Mouse (Mus musculus): ENCODE results near the gene Wasf3. TPM values are rescaled to one million over a fixed set of nuclear protein-coding genes. Genes with fewer than 3 reads are reported as not detected.

Gene Wasf3
- polyA plus RNA-seq, 1 experiment from 2014 or later: 22.2 TPM

DNA sequence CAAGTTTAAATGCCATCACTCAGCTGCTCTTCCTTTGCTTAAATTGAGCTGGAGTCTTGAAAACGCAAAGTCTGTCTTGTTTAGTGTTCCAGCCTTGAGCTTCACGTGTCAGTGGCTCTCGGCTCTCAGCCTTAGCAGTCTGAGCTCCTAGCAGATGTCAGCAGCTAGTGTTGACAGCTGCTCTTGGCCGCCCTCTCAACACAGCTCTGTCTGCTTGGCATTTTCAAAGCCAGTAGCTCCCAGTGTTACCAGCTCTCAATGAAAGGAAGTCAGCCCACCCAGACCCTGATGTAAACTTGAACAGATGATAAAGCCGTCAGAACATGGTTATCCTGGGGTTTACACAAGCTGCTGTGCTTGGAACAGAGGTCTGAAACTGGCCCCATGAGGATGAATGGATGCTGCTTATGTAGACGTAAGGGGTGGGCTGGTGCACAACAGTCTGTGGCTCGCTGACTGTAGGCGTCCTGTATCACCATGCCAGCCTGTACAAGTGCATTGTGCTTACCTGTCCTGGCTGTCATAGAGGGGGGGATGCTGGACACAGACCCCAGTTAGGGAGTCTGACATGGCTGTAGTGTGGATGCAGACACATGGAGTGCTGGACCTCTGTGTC is 40.0 kb downstream of the Wasf3 start:
- H3K4me2 ChIP-seq: no peak overlapping the region
- peaks cover 14% of the 10 kb centered on the region for H3K4me1 ChIP-seq
- H3K36me3 ChIP-seq: 0 out of 2 replicates have a peak, but pooled peaks cover 4% of the 10 kb centered on the region
- peak; percentile 64; the same call in 1 of the 2 replicates for ATAC-seq (ENCODE audit: low FRiP score)
- H3K4me3 ChIP-seq (replicated peaks): no peak overlapping the region
- peak overlapping the region; percentile 13; the same call in 1 of the 2 replicates for H3K27ac ChIP-seq (replicated peaks)
- H3K9me3 ChIP-seq (replicated peaks): no peaks in the 10 kb centered on the region
- H3K27me3 ChIP-seq (replicated peaks): no peaks in the 10 kb centered on the region
- WGBS: 62% methylated on average over 8 of the region's 8 CpGs
- H3K9ac ChIP-seq (replicated peaks): no peak overlapping the region

GRCm38 (mm10) chr5:146425656-146426055 is 40.9 kb downstream of the Wasf3 start:
- peaks cover 14% of the 10 kb centered on the region for H3K4me1 ChIP-seq
- no peak for ATAC-seq (ENCODE audit: low FRiP score)
- 86% methylated on average over 4 of the region's 4 CpGs for WGBS
- no peaks in the 10 kb centered on the region for H3K27me3 ChIP-seq (replicated peaks)
- no peak overlapping the region for H3K4me3 ChIP-seq (replicated peaks)
- 0 out of 2 replicates have a peak, but pooled peaks cover 7% of the 10 kb centered on the region for H3K36me3 ChIP-seq
- H3K9ac ChIP-seq (replicated peaks): no peak overlapping the region
- no peak overlapping the region for H3K27ac ChIP-seq (replicated peaks)
- H3K4me2 ChIP-seq: no peak overlapping the region
- H3K9me3 ChIP-seq (replicated peaks): no peaks in the 10 kb centered on the region

DNA sequence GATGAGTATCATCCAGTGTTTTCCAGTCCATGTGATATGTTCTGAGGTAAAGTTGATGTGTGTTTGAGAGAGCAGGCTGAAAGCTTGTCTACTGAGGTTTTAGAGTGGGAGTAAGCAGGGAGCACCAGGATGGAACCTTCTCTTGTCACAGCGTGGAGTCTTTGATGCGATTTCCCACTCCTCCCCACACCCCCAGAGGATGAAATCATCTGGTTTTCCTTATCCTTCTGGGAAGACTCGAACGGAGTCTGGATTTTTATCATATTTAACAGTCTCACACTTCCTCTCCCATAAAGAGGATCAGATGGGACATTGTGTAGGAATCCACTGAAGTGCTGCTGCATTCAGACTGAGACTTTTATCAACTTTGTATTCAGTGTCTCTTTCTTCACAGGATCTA is 43.3 kb downstream of the Wasf3 start:
- H3K9me3 ChIP-seq (replicated peaks): no peaks in the 10 kb centered on the region
- WGBS: 87% methylated on average over 4 of the region's 4 CpGs
- H3K4me3 ChIP-seq (replicated peaks): no peak overlapping the region
- no peak overlapping the region for H3K9ac ChIP-seq (replicated peaks)
- peaks cover 14% of the 10 kb centered on the region for H3K4me1 ChIP-seq
- ATAC-seq (ENCODE audit: low FRiP score): no peak
- 0 out of 2 replicates have a peak, but pooled peaks cover 7% of the 10 kb centered on the region for H3K36me3 ChIP-seq
- no peak overlapping the region for H3K27ac ChIP-seq (replicated peaks)
- H3K27me3 ChIP-seq (replicated peaks): no peaks in the 10 kb centered on the region
- no peak overlapping the region for H3K4me2 ChIP-seq

- 86% methylated on average over 3 of the region's 3 CpGs for WGBS
- H3K9me3 ChIP-seq (replicated peaks): no peaks in the 10 kb centered on the region
- peaks cover 8% of the 10 kb centered on the region; the same call in 1 of the 2 replicates for H3K36me3 ChIP-seq
- H3K27me3 ChIP-seq (replicated peaks): no peaks in the 10 kb centered on the region
- peaks cover under 1% of the 10 kb centered on the region; the same call in 1 of the 2 replicates for H3K4me1 ChIP-seq
- no peak for ATAC-seq (ENCODE audit: low FRiP score)
- no peak overlapping the region for H3K27ac ChIP-seq (replicated peaks)
- no peak overlapping the region for H3K4me3 ChIP-seq (replicated peaks)
- H3K9ac ChIP-seq (replicated peaks): no peak overlapping the region
- no peak overlapping the region for H3K4me2 ChIP-seq
These were observed 47.0 kb downstream of the Wasf3 start for GRCm38 (mm10) chr5:146431821-146432220.

GRCm38 (mm10) chr5:146432476-146432875 is 47.7 kb downstream of the Wasf3 start:
- H3K36me3 ChIP-seq: peaks cover 13% of the 10 kb centered on the region; the same call in 1 of the 2 replicates
- no peak overlapping the region for H3K4me3 ChIP-seq (replicated peaks)
- WGBS: 91% methylated on average over 6 of the region's 6 CpGs
- no peaks in the 10 kb centered on the region for H3K9me3 ChIP-seq (replicated peaks)
- ATAC-seq (ENCODE audit: low FRiP score): no peak
- no peak overlapping the region for H3K9ac ChIP-seq (replicated peaks)
- H3K27me3 ChIP-seq (replicated peaks): no peaks in the 10 kb centered on the region
- H3K27ac ChIP-seq (replicated peaks): no peak overlapping the region
- no peak overlapping the region for H3K4me2 ChIP-seq
- no peaks in the 10 kb centered on the region for H3K4me1 ChIP-seq

DNA sequence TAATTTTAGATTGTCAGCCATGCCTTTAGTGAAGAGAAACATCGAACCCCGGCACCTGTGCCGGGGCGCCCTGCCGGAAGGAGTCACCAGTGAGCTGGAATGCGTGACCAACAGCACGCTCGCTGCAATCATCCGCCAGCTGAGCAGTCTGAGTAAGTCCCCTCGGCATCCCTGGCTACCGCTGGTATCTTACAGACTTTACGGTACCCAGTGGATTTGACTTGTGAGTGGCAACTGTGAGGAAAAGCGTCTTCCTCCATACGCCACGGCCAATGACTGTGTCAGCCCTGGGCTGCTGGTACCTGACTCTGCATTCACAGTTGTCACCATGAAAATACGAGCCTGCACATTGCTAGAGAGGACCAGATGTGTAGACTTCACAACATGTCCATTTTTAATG is 50.5 kb downstream of the Wasf3 start:
- no peaks in the 10 kb centered on the region for H3K27me3 ChIP-seq (replicated peaks)
- H3K36me3 ChIP-seq: peaks cover 25% of the 10 kb centered on the region
- no peaks in the 10 kb centered on the region for H3K4me1 ChIP-seq
- ATAC-seq (ENCODE audit: low FRiP score): no peak
- no peak overlapping the region for H3K4me3 ChIP-seq (replicated peaks)
- no peak overlapping the region for H3K27ac ChIP-seq (replicated peaks)
- H3K4me2 ChIP-seq: no peak overlapping the region
- no peak overlapping the region for H3K9ac ChIP-seq (replicated peaks)
- 78% methylated on average over 16 of the region's 16 CpGs for WGBS
- H3K9me3 ChIP-seq (replicated peaks): no peaks in the 10 kb centered on the region

GRCm38 (mm10) chr5:146436796-146437195 is 52.0 kb downstream of the Wasf3 start:
- no peak for ATAC-seq (ENCODE audit: low FRiP score)
- Histone ChIP-seq H3K4me3 (replicated peaks) (no peak overlapping the region), H3K4me2 (no peak overlapping the region), H3K27me3 (replicated peaks) (no peaks in the 10 kb centered on the region), H3K9me3 (replicated peaks) (no peaks in the 10 kb centered on the region), H3K27ac (replicated peaks) (no peak overlapping the region), H3K36me3 (peaks cover 32% of the 10 kb centered on the region), H3K9ac (replicated peaks) (no peak overlapping the region), H3K4me1 (no peaks in the 10 kb centered on the region)
- WGBS: 93% methylated on average over 11 of the region's 11 CpGs

DNA sequence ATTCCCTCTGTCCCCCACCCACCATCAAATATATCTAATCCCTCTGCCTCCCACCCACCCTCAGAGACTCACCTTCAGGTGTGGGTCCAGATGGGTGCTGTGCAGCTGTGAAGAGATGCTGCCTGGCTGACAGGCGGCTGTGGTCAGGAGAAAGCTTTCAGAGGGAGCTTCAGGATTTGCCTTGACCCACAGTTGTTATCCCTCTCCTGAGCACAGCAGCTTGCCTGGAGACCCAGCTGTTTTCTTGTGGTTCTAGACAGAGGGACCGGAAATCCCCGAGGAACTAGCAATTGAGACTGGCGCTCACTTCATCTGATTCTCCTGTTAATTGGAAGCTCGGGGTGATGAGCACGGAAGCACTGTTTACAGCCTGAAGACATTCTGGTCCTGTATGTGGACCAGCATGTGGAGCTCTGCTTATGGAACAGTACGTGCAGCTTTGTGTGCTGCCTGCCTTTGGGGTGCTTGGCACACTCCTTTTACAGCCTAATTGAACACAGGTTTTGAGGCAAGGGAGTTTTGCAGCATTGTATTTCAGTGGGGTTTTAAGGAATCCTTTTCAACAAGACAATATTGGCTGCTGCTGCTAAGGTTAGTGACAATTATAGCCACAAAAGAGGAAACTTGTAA is 54.5 kb downstream of the Wasf3 start:
- Histone ChIP-seq H3K36me3 (peaks cover 37% of the 10 kb centered on the region), H3K9me3 (replicated peaks) (no peaks in the 10 kb centered on the region)
- no peak for ATAC-seq (ENCODE audit: low FRiP score)

GRCm38 (mm10) chr5:146440273-146440672 is 55.5 kb downstream of the Wasf3 start:
- no peak overlapping the region for H3K27ac ChIP-seq (replicated peaks)
- peaks cover 37% of the 10 kb centered on the region for H3K36me3 ChIP-seq
- no peak overlapping the region for H3K4me3 ChIP-seq (replicated peaks)
- WGBS: 95% methylated on average over 5 of the region's 5 CpGs
- no peaks in the 10 kb centered on the region for H3K9me3 ChIP-seq (replicated peaks)
- no peaks in the 10 kb centered on the region for H3K4me1 ChIP-seq
- H3K4me2 ChIP-seq: no peak overlapping the region
- no peak overlapping the region for H3K9ac ChIP-seq (replicated peaks)
- ATAC-seq (ENCODE audit: low FRiP score): no peak
- no peaks in the 10 kb centered on the region for H3K27me3 ChIP-seq (replicated peaks)

More for the DNA sequence above, 54.5 kb downstream of the Wasf3 start:
- no peak overlapping the region for H3K9ac ChIP-seq (replicated peaks)
- no peak overlapping the region for H3K4me3 ChIP-seq (replicated peaks)
- no peak overlapping the region for H3K4me2 ChIP-seq
- 90% methylated on average over 7 of the region's 7 CpGs for WGBS
- H3K27me3 ChIP-seq (replicated peaks): no peaks in the 10 kb centered on the region
- no peak overlapping the region for H3K27ac ChIP-seq (replicated peaks)
- no peaks in the 10 kb centered on the region for H3K4me1 ChIP-seq

DNA sequence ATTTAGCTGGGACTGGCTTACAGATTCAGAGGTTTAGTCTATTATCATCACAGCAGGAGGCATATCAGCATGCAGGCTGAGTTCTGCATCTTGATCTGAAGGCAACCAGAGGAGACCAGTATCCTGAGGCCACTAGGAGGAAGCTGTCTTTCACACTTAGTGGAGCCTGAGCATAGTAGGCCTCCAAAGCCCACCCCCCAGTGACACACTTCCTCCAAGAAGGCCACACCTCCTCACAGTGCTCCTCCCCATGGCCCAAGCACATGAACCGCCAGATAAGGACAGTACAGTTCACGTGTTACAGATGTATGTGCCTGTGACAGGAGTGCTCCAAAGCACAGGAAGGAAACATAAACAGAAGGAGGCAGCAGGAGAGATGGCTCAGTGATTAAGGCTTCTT is 58.0 kb downstream of the Wasf3 start:
- no peaks in the 10 kb centered on the region for H3K4me1 ChIP-seq
- H3K36me3 ChIP-seq: peaks cover 33% of the 10 kb centered on the region
- H3K9ac ChIP-seq (replicated peaks): no peak overlapping the region
- H3K9me3 ChIP-seq (replicated peaks): no peaks in the 10 kb centered on the region
- H3K27me3 ChIP-seq (replicated peaks): no peaks in the 10 kb centered on the region
- no peak overlapping the region for H3K4me2 ChIP-seq
- H3K4me3 ChIP-seq (replicated peaks): no peak overlapping the region
- no peak overlapping the region for H3K27ac ChIP-seq (replicated peaks)
- WGBS: 85% methylated on average over 2 of the region's 2 CpGs
- ATAC-seq (ENCODE audit: low FRiP score): no peak

DNA sequence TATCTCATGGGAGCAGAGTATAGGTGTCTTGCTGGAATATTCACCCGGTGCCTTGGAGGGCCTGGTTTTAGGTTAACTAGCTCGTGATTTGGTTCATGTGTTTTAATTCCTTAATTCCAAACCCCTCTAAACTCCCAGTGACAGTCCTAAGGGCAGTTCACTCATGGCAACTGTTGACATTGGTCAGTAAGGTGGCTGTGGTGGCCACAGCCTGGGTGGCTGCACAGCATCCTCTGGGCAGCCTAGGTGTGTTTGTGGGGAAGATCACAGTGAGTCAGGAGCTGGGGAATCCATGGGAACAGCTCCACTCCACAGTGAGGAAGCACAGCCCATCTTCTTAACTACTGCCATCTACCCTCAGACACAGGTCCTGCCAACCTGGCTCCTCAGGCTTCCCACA is 61.8 kb downstream of the Wasf3 start:
- peaks cover 13% of the 10 kb centered on the region; the same call in 1 of the 2 replicates for H3K36me3 ChIP-seq
- H3K9ac ChIP-seq (replicated peaks): no peak overlapping the region
- 95% methylated on average over 2 of the region's 2 CpGs for WGBS
- H3K4me3 ChIP-seq (replicated peaks): no peak overlapping the region
- no peaks in the 10 kb centered on the region for H3K9me3 ChIP-seq (replicated peaks)
- H3K4me2 ChIP-seq: no peak overlapping the region
- H3K27ac ChIP-seq (replicated peaks): no peak overlapping the region
- no peaks in the 10 kb centered on the region for H3K4me1 ChIP-seq
- no peaks in the 10 kb centered on the region for H3K27me3 ChIP-seq (replicated peaks)
- ATAC-seq (ENCODE audit: low FRiP score): no peak

- Histone ChIP-seq H3K27ac (replicated peaks) (no peak overlapping the region), H3K36me3 (peaks cover 48% of the 10 kb centered on the region), H3K9ac (replicated peaks) (no peak overlapping the region), H3K9me3 (replicated peaks) (no peaks in the 10 kb centered on the region), H3K4me3 (replicated peaks) (no peak overlapping the region), H3K27me3 (replicated peaks) (no peaks in the 10 kb centered on the region), H3K4me1 (no peaks in the 10 kb centered on the region), H3K4me2 (no peak overlapping the region)
- WGBS: 73% methylated on average over 11 of the region's 11 CpGs
- ATAC-seq (ENCODE audit: low FRiP score): no peak
These were observed 66.9 kb downstream of the Wasf3 start for GRCm38 (mm10) chr5:146451592-146452254.

Measured in neural tube, embryonic 15.5 days (tissue).